In genomic region chr19:46960101-46961046, GRCm38 (mm10) we compare ENCODE assay signal across 8 mouse cellular contexts. TPM values are rescaled to one million over a fixed set of nuclear protein-coding genes. Genes with fewer than 3 reads are reported as not detected.
DNase-seq lines count a peak whose midpoint lies in the region; ATAC-seq and TF ChIP-seq lines count a peak whose summit lies in the region.

No protein-coding gene starts in this region.

- H3K27ac ChIP-seq in kidney, embryonic 14.5 days (ENCODE audit: low read depth, low read length) = no peak overlapping the region
- peak overlapping the region; percentile 95 for H3K27ac ChIP-seq in MEL (ENCODE audit: control insufficient read depth, low read depth, low read length)
- H3K27ac ChIP-seq in hindbrain, embryonic 11.5 days (ENCODE audit: low read depth, low read length) = no peak overlapping the region
- H3K27ac ChIP-seq in midbrain, embryonic 14.5 days (replicated peaks; ENCODE audit: low read depth, low read length) = peak overlapping the region; percentile 99

- peak in 1 of 2 experiments; percentile 32; a peak in 1 of 4 replicates for TF ChIP-seq POLR2A in MEL (IDR thresholded peaks at IDR 0.05; ENCODE audit: control insufficient read depth in 1 of 2, insufficient read depth in 1 of 2, low read depth in 1 of 2, low read length in 2 of 2, poor library complexity in 1 of 2)

- no peaks in the 10 kb centered on the region for H3K27me3 ChIP-seq in kidney, embryonic 14.5 days (ENCODE audit: control insufficient read depth, insufficient read depth, low read length)
- no peaks in the 10 kb centered on the region for H3K27me3 ChIP-seq in MEL (ENCODE audit: control insufficient read depth in 1 of 2, insufficient read depth in 2 of 2, low read length in 2 of 2)
- H3K27me3 ChIP-seq in hindbrain, embryonic 11.5 days (ENCODE audit: control insufficient read depth, insufficient read depth, low read length) = no peaks in the 10 kb centered on the region
- H3K27me3 ChIP-seq in midbrain, embryonic 14.5 days (ENCODE audit: control insufficient read depth, insufficient read depth, low read length) = no peaks in the 10 kb centered on the region

- H3K4me3 ChIP-seq in kidney, embryonic 14.5 days (ENCODE audit: low read length) = peak overlapping the region; percentile 86
- H3K4me3 ChIP-seq in MEL (ENCODE audit: control insufficient read depth in 1 of 2, insufficient read depth in 1 of 2, low read depth in 2 of 2, low read length in 2 of 2) = peak overlapping the region; percentile 83 to 96
- peak overlapping the region; percentile 81 for H3K4me3 ChIP-seq in hindbrain, embryonic 11.5 days (ENCODE audit: low read depth, low read length)
- H3K4me3 ChIP-seq in midbrain, embryonic 14.5 days (replicated peaks; ENCODE audit: low read depth, low read length) = peak overlapping the region; percentile 67

- H3K9me3 ChIP-seq in kidney, embryonic 14.5 days (ENCODE audit: control insufficient read depth, low read length) = no peaks in the 10 kb centered on the region
- no peaks in the 10 kb centered on the region for H3K9me3 ChIP-seq in MEL (replicated peaks; ENCODE audit: insufficient read depth, low read length)
- no peaks in the 10 kb centered on the region for H3K9me3 ChIP-seq in hindbrain, embryonic 11.5 days (ENCODE audit: control insufficient read depth, low read length)
- H3K9me3 ChIP-seq in midbrain, embryonic 14.5 days (ENCODE audit: control insufficient read depth, low read length) = no peaks in the 10 kb centered on the region

- H3K9ac ChIP-seq in kidney, embryonic 14.5 days (ENCODE audit: low read depth, low read length) = peak overlapping the region; percentile 91; the same call in 1 of the 2 replicates
- H3K9ac ChIP-seq in MEL (ENCODE audit: control insufficient read depth, low read depth, low read length, poor library complexity, severe bottlenecking) = peak overlapping the region; percentile 94
- H3K9ac ChIP-seq in hindbrain, embryonic 11.5 days (ENCODE audit: low read depth, low read length) = peak overlapping the region; percentile 92; the same call in 1 of the 2 replicates
- H3K9ac ChIP-seq in midbrain, embryonic 14.5 days (replicated peaks; ENCODE audit: low read length) = peak overlapping the region; percentile 92

- no peak for DNase-seq in kidney, adult 8-10 months
- peak; percentile 77 for DNase-seq in MEL (ENCODE audit: low read depth, low spot score)
- no peak for DNase-seq in hindbrain, embryonic 11.5 days (ENCODE audit: low spot score)
- DNase-seq in midbrain, embryonic 14.5 days = no peak
- no peak for DNase-seq in cerebellum, adult 18-20 months
- no peak for DNase-seq in kidney, postnatal 4 days

- WGBS in kidney, embryonic 14.5 days = 73% methylated on average over 13 of the region's 13 CpGs
- WGBS in hindbrain, embryonic 11.5 days = 80% methylated on average over 13 of the region's 13 CpGs
- 80% methylated on average over 13 of the region's 13 CpGs for WGBS in midbrain, embryonic 14.5 days

- peak overlapping the region; percentile 62 for H3K4me2 ChIP-seq in kidney, embryonic 14.5 days (replicated peaks; ENCODE audit: low read depth, low read length)
- peak overlapping the region; percentile 53 for H3K4me2 ChIP-seq in hindbrain, embryonic 11.5 days (replicated peaks; ENCODE audit: low read depth, low read length)
- H3K4me2 ChIP-seq in midbrain, embryonic 14.5 days (ENCODE audit: low read length) = peak overlapping the region; percentile 61

- TF ChIP-seq EP300 in MEL (IDR thresholded peaks at IDR 0.05; ENCODE audit: low read depth in 1 of 2, low read length in 2 of 2) = peak in 1 of 2 experiments; percentile 38; a peak in 1 of 4 replicates

- no peak for TF ChIP-seq RAD21 in MEL (IDR thresholded peaks at IDR 0.05; ENCODE audit: low read depth, low read length)

- no peaks in the 10 kb centered on the region for H3K36me3 ChIP-seq in kidney, embryonic 14.5 days (ENCODE audit: control insufficient read depth, insufficient read depth, low read length)
- H3K36me3 ChIP-seq in MEL (ENCODE audit: control insufficient read depth in 1 of 2, insufficient read depth in 2 of 2, low read length in 2 of 2) = peaks cover 3 to 56% of the 10 kb centered on the region in 2 experiments
- H3K36me3 ChIP-seq in hindbrain, embryonic 11.5 days (ENCODE audit: control insufficient read depth, insufficient read depth, low read length) = no peaks in the 10 kb centered on the region
- H3K36me3 ChIP-seq in midbrain, embryonic 14.5 days (ENCODE audit: control insufficient read depth, insufficient read depth, low read length) = no peaks in the 10 kb centered on the region

- ATAC-seq in kidney, embryonic 14.5 days (ENCODE audit: low FRiP score, low TSS enrichment) = no peak
- ATAC-seq in hindbrain, embryonic 11.5 days (ENCODE audit: low FRiP score) = no peak
- no peak for ATAC-seq in midbrain, embryonic 14.5 days (ENCODE audit: low FRiP score, low TSS enrichment)
- no peak for ATAC-seq in granulocyte monocyte progenitor cell, adult 5-6 weeks (replicated peaks; ENCODE audit: poor library complexity, severe bottlenecking)

- H3K79me2 ChIP-seq in MEL (ENCODE audit: control insufficient read depth, insufficient read depth, low read length, poor library complexity) = peaks cover 56% of the 10 kb centered on the region

- TF ChIP-seq CTCF in MEL (IDR thresholded peaks at IDR 0.05 in 2 of 3, conservative IDR thresholded peaks at IDR 0.05 in 1 of 3; ENCODE audit: control insufficient read depth in 1 of 3, insufficient read depth in 1 of 3, low read depth in 2 of 3, low read length in 3 of 3, poor library complexity in 1 of 3, severe bottlenecking in 1 of 3) = no peak

- peaks cover 19% of the 10 kb centered on the region; the same call in 1 of the 2 replicates for H3K4me1 ChIP-seq in kidney, embryonic 14.5 days (ENCODE audit: control insufficient read depth, insufficient read depth, low read length)
- H3K4me1 ChIP-seq in MEL (ENCODE audit: control insufficient read depth in 1 of 2, insufficient read depth in 2 of 2, low read length in 2 of 2) = peaks cover 32 to 50% of the 10 kb centered on the region in 2 experiments
- no peaks in the 10 kb centered on the region for H3K4me1 ChIP-seq in hindbrain, embryonic 11.5 days (replicated peaks; ENCODE audit: control insufficient read depth, insufficient read depth, low read length)
- peaks cover 14% of the 10 kb centered on the region for H3K4me1 ChIP-seq in midbrain, embryonic 14.5 days (ENCODE audit: control insufficient read depth, insufficient read depth, low read length)

TF ChIP-seq in MEL, 35 proteins besides CTCF, POLR2A, EP300 and RAD21:
- TF ChIP-seq CHD1 (IDR thresholded peaks at IDR 0.05; ENCODE audit: low read depth, low read length) = peak; percentile 3; the same call in 1 of the 2 replicates
- no peak for TF ChIP-seq MYC (IDR thresholded peaks at IDR 0.05; ENCODE audit: low read depth, low read length)
- peak; percentile 49; the same call in 1 of the 2 replicates for TF ChIP-seq SIN3A (IDR thresholded peaks at IDR 0.05; ENCODE audit: low read length)
- TF ChIP-seq SMC3 (IDR thresholded peaks at IDR 0.05; ENCODE audit: low read depth, low read length) = no peak
- TF ChIP-seq MAX (IDR thresholded peaks at IDR 0.05; ENCODE audit: low read length) = no peak
- peak; percentile 84 for TF ChIP-seq TBP (IDR thresholded peaks at IDR 0.05; ENCODE audit: low read depth, low read length)
- no peak for TF ChIP-seq TAL1 (IDR thresholded peaks at IDR 0.05; ENCODE audit: low read length)
- TF ChIP-seq USF1 (IDR thresholded peaks at IDR 0.05; ENCODE audit: low read depth, low read length) = peak; percentile 78
- TF ChIP-seq ZNF384 (IDR thresholded peaks at IDR 0.05; ENCODE audit: low read depth, low read length) = no peak
- no peak for TF ChIP-seq GATA1 (IDR thresholded peaks at IDR 0.05; ENCODE audit: low read depth, low read length)
- no peak for TF ChIP-seq BHLHE40 (IDR thresholded peaks at IDR 0.05; ENCODE audit: borderline replicate concordance, low read depth, low read length)
- TF ChIP-seq MAZ (IDR thresholded peaks at IDR 0.05; ENCODE audit: low read depth, low read length) = no peak
- no peak for TF ChIP-seq RCOR1 (IDR thresholded peaks at IDR 0.05; ENCODE audit: low read depth, low read length)
- 0 out of 2 replicates have a peak, but pooled peaks have one; percentile 61 for TF ChIP-seq UBTF (IDR thresholded peaks at IDR 0.05; ENCODE audit: borderline replicate concordance, insufficient read depth, low read depth, low read length)

RNA-seq across cellular contexts. Expression of gene Ina, which starts 54.1 kb away (rescaled TPM):
- 0.31 and 0.41 TPM in 2 replicates for polyA plus RNA-seq in kidney, embryonic 14.5 days (2014; fragmentation: Nextera tagmentation; extraction: Ambion mirVana)
- total RNA-seq in MEL (2012; rRNA removed) = not detected in 2 replicates
- not detected for polyA plus RNA-seq in MEL (2012; ENCODE audit: insufficient read depth in 1 of 2, insufficient read length in 2 of 2, low read depth in 1 of 2, low replicate concordance in 2 of 2, missing spikeins in 1 of 2)
- 266 and 290 TPM in 2 replicates for polyA plus RNA-seq in hindbrain, embryonic 11.5 days (2014; fragmentation: Nextera tagmentation; extraction: Ambion mirVana)
- polyA plus RNA-seq in midbrain, embryonic 14.5 days (2014; fragmentation: Nextera tagmentation; extraction: Ambion mirVana) = 605 and 611 TPM in 2 replicates
- total RNA-seq in granulocyte monocyte progenitor cell, adult 5-6 weeks (2014; fragmentation: Nextera tagmentation) = not detected in 2 replicates
- not detected in 2 replicates for total RNA-seq in granulocyte monocyte progenitor cell, adult 5-6 weeks (2017)

RNA-seq across cellular contexts. Expression of gene Nt5c2, which starts 54.6 kb away (rescaled TPM):
- 61.5 and 80.2 TPM in 2 replicates for polyA plus RNA-seq in kidney, embryonic 14.5 days (2014; fragmentation: Nextera tagmentation; extraction: Ambion mirVana)
- total RNA-seq in MEL (2012; rRNA removed) = 64.6 and 65.0 TPM in 2 replicates
- polyA plus RNA-seq in MEL (2012; ENCODE audit: insufficient read depth in 1 of 2, insufficient read length in 2 of 2, low read depth in 1 of 2, low replicate concordance in 2 of 2, missing spikeins in 1 of 2) = 100 to 1,000 TPM; 147 to 455 TPM
- polyA plus RNA-seq in hindbrain, embryonic 11.5 days (2014; fragmentation: Nextera tagmentation; extraction: Ambion mirVana) = 81.5 and 90.6 TPM in 2 replicates
- polyA plus RNA-seq in midbrain, embryonic 14.5 days (2014; fragmentation: Nextera tagmentation; extraction: Ambion mirVana) = 89.9 and 91.1 TPM in 2 replicates
- 62.3 and 65.3 TPM in 2 replicates for total RNA-seq in granulocyte monocyte progenitor cell, adult 5-6 weeks (2014; fragmentation: Nextera tagmentation)
- total RNA-seq in granulocyte monocyte progenitor cell, adult 5-6 weeks (2017) = 67.6 and 84.5 TPM in 2 replicates

Comparison
In these comparisons a context has a peak if more than half of its experiments do, and no peak if none do; other contexts are left out.
1. H3K27ac ChIP-seq: peak in MEL (single experiment) and midbrain, embryonic 14.5 days (single experiment); none in kidney, embryonic 14.5 days (single experiment) and hindbrain, embryonic 11.5 days (single experiment).
2. RNA of gene Ina, which starts 54.1 kb away (polyA plus RNA-seq): 605 to 611 TPM in midbrain, embryonic 14.5 days and 266 to 290 TPM in hindbrain, embryonic 11.5 days; 0.31 to 0.41 TPM in kidney, embryonic 14.5 days and not detected in MEL; every median in the first group is over 100 times any median in the second.
3. Peak in every context shown above with its lines, with median percentiles within 50 percentile points of each other: H3K4me2 ChIP-seq, H3K4me3 ChIP-seq and H3K9ac ChIP-seq.